Mouse (Mus musculus) myocyte (in vitro differentiated cells): ENCODE measurements around the gene Il1f5.

Experiments used
- CEBPB ChIP-seq: IDR thresholded peaks from 2 replicates; pipeline ENCODE4 v1.6.1; 2011; ENCODE audit warnings: mild to moderate bottlenecking, moderate library complexity; ENCODE audit not compliant: poor library complexity, insufficient read depth, severe bottlenecking
- E2F4 ChIP-seq: IDR thresholded peaks from one replicate; pipeline ENCODE4 v1.6.1; 2011; ENCODE audit warnings: mild to moderate bottlenecking, control low read depth, moderate library complexity; ENCODE audit not compliant: insufficient read depth
- MAX ChIP-seq: IDR thresholded peaks from one replicate; pipeline ENCODE4 v1.6.1; 2011; ENCODE audit warnings: low read depth, mild to moderate bottlenecking, control low read depth
- MYOD1 ChIP-seq, 3 experiments: IDR thresholded peaks; one replicate each; pipeline ENCODE4 v1.6.1; 2011; ENCODE audit warnings: control low read depth in 2 of 3, low read depth in 2 of 3, mild to moderate bottlenecking in 2 of 3, moderate library complexity in 1 of 3; ENCODE audit not compliant: insufficient read length in 2 of 3, control insufficient read depth in 1 of 3
- MYOG ChIP-seq, 3 experiments: IDR thresholded peaks; one replicate each; pipeline ENCODE4 v1.6.1; 2011; ENCODE audit warnings: control low read depth in 2 of 3, low read depth in 2 of 3, mild to moderate bottlenecking in 2 of 3; ENCODE audit not compliant: insufficient read length in 2 of 3, control insufficient read depth in 1 of 3, insufficient read depth in 1 of 3
- POLR2A ChIP-seq: IDR thresholded peaks from one replicate; pipeline ENCODE4 v1.6.1; 2011; ENCODE audit warnings: low read depth, mild to moderate bottlenecking, control low read depth, moderate library complexity; ENCODE audit not compliant: insufficient read length
- POLR2AphosphoS2 ChIP-seq: IDR thresholded peaks from one replicate; pipeline ENCODE4 v1.6.1; 2011; ENCODE audit warnings: low read depth, control low read depth; ENCODE audit not compliant: insufficient read length
- SRF ChIP-seq: IDR thresholded peaks from one replicate; pipeline ENCODE4 v1.6.1; 2011; ENCODE audit warnings: low read depth; ENCODE audit not compliant: control insufficient read depth, insufficient read length
- TCF12 ChIP-seq: IDR thresholded peaks from one replicate; pipeline ENCODE4 v1.6.1; 2011; ENCODE audit warnings: mild to moderate bottlenecking, control low read depth; ENCODE audit not compliant: poor library complexity, insufficient read depth, severe bottlenecking
- TCF3 ChIP-seq: IDR thresholded peaks from one replicate; pipeline ENCODE4 v1.6.1; 2011; ENCODE audit warnings: low read depth, control low read depth; ENCODE audit not compliant: insufficient read length
- USF1 ChIP-seq: IDR thresholded peaks from one replicate; pipeline ENCODE4 v1.6.1; 2011; ENCODE audit warnings: low read depth, mild to moderate bottlenecking, control low read depth, moderate library complexity

GRCm38 (mm10) chr2:24316919-24317318 lies 40.2 kb downstream of the Il1f5 start:
- TF ChIP-seq E2F4 (no peak), POLR2A (no peak), TCF3 (no peak), TCF12 (no peak), MAX (no peak), SRF (no peak), CEBPB (no peak), POLR2AphosphoS2 (no peak), MYOG (IDR thresholded peaks at IDR 0.05; ENCODE audit: control insufficient read depth in 1 of 3, insufficient read depth in 1 of 3, insufficient read length in 2 of 3, low read depth in 2 of 3) (no peak), USF1 (no peak), MYOD1 (IDR thresholded peaks at IDR 0.05; ENCODE audit: control insufficient read depth in 1 of 3, insufficient read length in 2 of 3, low read depth in 2 of 3) (no peak)
